ENCODE assay signal across 21 mouse cellular contexts in genomic region chr13:54066081-54066746, GRCm38 (mm10). TPM values are rescaled to one million over a fixed set of nuclear protein-coding genes. Genes with fewer than 3 reads are reported as not detected.
"Had no signal": no experiment of that assay in that cellular context is flagged by ENCODE, and none has a peak within 500 bp of the region (broad histone marks: within the 10 kb centered on the region; RNA-seq: fewer than 3 reads in every experiment).

No protein-coding gene starts in this region.

- H3K27me3 ChIP-seq: neural tube, embryonic 13.5 days; neural tube, embryonic 15.5 days had no signal

- ATAC-seq: midbrain, embryonic 16.5 days had no signal

- H3K36me3 ChIP-seq: midbrain, embryonic 10.5 days; midbrain, embryonic 12.5 days; neural tube, embryonic 13.5 days; neural tube, embryonic 15.5 days had no signal

- H3K27ac ChIP-seq: midbrain, embryonic 10.5 days; midbrain, embryonic 12.5 days; neural tube, embryonic 13.5 days; neural tube, embryonic 15.5 days had no signal

- H3K4me1 ChIP-seq: neural tube, embryonic 15.5 days had no signal

- H3K4me3 ChIP-seq: midbrain, embryonic 10.5 days; midbrain, embryonic 12.5 days; myocyte; neural tube, embryonic 13.5 days; neural tube, embryonic 15.5 days had no signal

- H3K9me3 ChIP-seq: midbrain, embryonic 10.5 days; midbrain, embryonic 12.5 days; neural tube, embryonic 13.5 days; neural tube, embryonic 15.5 days had no signal

- H3K9ac ChIP-seq: lung, embryonic 14.5 days; midbrain, embryonic 12.5 days; neural tube, embryonic 13.5 days; neural tube, embryonic 15.5 days had no signal

- H3K4me2 ChIP-seq: lung, embryonic 14.5 days; midbrain, embryonic 12.5 days; neural tube, embryonic 13.5 days; neural tube, embryonic 15.5 days had no signal

- DNase-seq: lung, adult 18-20 months; lung, embryonic 14.5 days; lung, postnatal 10 days; lung, postnatal 4 days; midbrain, embryonic 14.5 days; retina, postnatal 1 day; right cerebral cortex, adult 18-20 months; right cerebral cortex, postnatal 25 days; right cerebral cortex, postnatal 4 days; thymus, adult 18-20 months; thymus, postnatal 14 days; thymus, postnatal 36 days had no signal

RNA-seq across cellular contexts. Expression of gene Drd1, which starts 10.7 kb away (rescaled TPM):
- total RNA-seq: megakaryocyte, adult 5-6 weeks; megakaryocyte-erythroid progenitor cell, adult 5-6 weeks had no signal
- polyA plus RNA-seq: myocyte; spleen, adult 2 months had no signal
